Mouse (Mus musculus) neural tube, embryonic 13.5 days (tissue): ENCODE data around the gene Ajuba. TPM values are rescaled to one million over a fixed set of nuclear protein-coding genes. Genes with fewer than 3 reads are reported as not detected.

Experiments used
- ATAC-seq: fragments of 200-750 bp; cut with Nextera tagmentation; 2 replicates; pipeline ENCODE4 v1.8.0; 2017; ENCODE audit warnings: low read depth, mild to moderate bottlenecking, moderate TSS enrichment, moderate library complexity
- H3K27ac ChIP-seq: fragments of 300-500 bp; sonication (generic); replicated peaks from 2 replicates; pipeline ENCODE4 v1.5.1; 2015; ENCODE audit warnings: moderate library complexity, mild to moderate bottlenecking, inconsistent platforms
- H3K27me3 ChIP-seq: fragments of 300-500 bp; sonication (generic); 2 replicates; pipeline ENCODE4 v1.6.1; 2015; ENCODE audit warnings: mild to moderate bottlenecking, inconsistent platforms
- H3K36me3 ChIP-seq: fragments of 300-500 bp; sonication (generic); 2 replicates; pipeline ENCODE4 v1.6.1; 2015; ENCODE audit warnings: mild to moderate bottlenecking, inconsistent platforms
- H3K4me1 ChIP-seq: fragments of 300-500 bp; sonication (generic); replicated peaks from 2 replicates; pipeline ENCODE4 v1.6.1; 2015; ENCODE audit warnings: inconsistent platforms
- H3K4me2 ChIP-seq: fragments of 300-500 bp; sonication (generic); 2 replicates; pipeline ENCODE4 v1.6.1; 2015; ENCODE audit warnings: inconsistent platforms, mild to moderate bottlenecking, moderate library complexity
- H3K4me3 ChIP-seq: fragments of 300-500 bp; sonication (generic); 2 replicates; pipeline ENCODE4 v1.5.1; 2015; ENCODE audit warnings: mild to moderate bottlenecking, inconsistent platforms
- H3K9ac ChIP-seq: fragments of 300-500 bp; sonication (generic); 2 replicates; pipeline ENCODE4 v1.6.1; 2015; ENCODE audit warnings: moderate library complexity, mild to moderate bottlenecking, inconsistent platforms
- H3K9me3 ChIP-seq: fragments of 300-500 bp; sonication (generic); 2 replicates; pipeline ENCODE4 v1.6.1; 2016; ENCODE audit warnings: inconsistent platforms
- WGBS: fragments of 180-500 bp; shearing (Covaris S2); methylation state at CpG from one replicate; pipeline ENCODE4 v1.1.7; 2015; 5-methylcytosine and 5-hydroxymethylcytosine counted together
- polyA plus RNA-seq: library from polyadenylated mRNA; unstranded; fragments of >200 nt; fragmentation: Nextera tagmentation; extraction: Ambion mirVana; gene quantifications from 2 replicates; pipeline ENCODE4 v1.2.1, GENCODE M21; 2015

The Ajuba gene
- polyA plus RNA-seq, 1 experiment from 2014 or later, result 11.3 TPM

DNA sequence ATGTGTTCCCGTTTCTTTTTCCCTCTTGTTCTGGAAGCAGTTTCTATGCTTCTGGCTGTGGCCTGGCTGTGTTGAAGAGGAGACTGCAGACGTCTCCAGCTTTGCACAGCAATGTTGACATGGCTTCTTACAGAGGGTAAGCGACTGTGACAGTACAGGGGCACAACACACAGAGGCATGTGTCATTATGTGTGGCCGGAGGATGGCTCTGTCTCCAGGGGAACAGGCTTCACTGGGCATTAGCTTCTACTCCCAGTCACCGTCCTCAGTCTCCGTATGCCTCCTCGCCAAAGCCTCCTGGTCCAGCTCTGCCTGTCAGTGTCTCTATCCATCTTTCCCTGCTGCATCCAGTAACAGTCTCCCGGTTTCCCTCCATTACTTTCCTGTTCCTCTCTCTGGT lies 29.9 kb upstream of the Ajuba start:
- WGBS, result 41% methylated on average over 8 of the region's 8 CpGs

GRCm38 (mm10) chr14:54605752-54606321 lies 28.5 kb upstream of the Ajuba start, which contains the start of gene 4931414P19Rik:
TSS of gene 4931414P19Rik (minus strand) at chr14:54605993.
- ATAC-seq, result peak; percentile 19; the same call in 1 of the 2 replicates
- H3K36me3 ChIP-seq, result peaks cover 6% of the 10 kb centered on the region; the same call in 1 of the 2 replicates
- H3K27me3 ChIP-seq, result no peaks in the 10 kb centered on the region
- peaks cover 24% of the 10 kb centered on the region for H3K4me1 ChIP-seq
- 0% methylated on average over 39 of the region's 39 CpGs for WGBS
- H3K4me2 ChIP-seq, result peak within 1 kb of the TSS; percentile 61
- H3K9ac ChIP-seq, result peak within 1 kb of the TSS; percentile 67
- peak within 1 kb of the TSS; percentile 46 for H3K4me3 ChIP-seq
- no peaks in the 10 kb centered on the region for H3K9me3 ChIP-seq
- peak within 1 kb of the TSS; percentile 73 for H3K27ac ChIP-seq

More for the DNA sequence above, 29.9 kb upstream of the Ajuba start:
- Histone ChIP-seq H3K9ac (no peak overlapping the region), H3K36me3 (peaks cover 18% of the 10 kb centered on the region; the same call in 1 of the 2 replicates), H3K27ac (no peak overlapping the region), H3K4me3 (no peak overlapping the region), H3K4me1 (peaks cover 22% of the 10 kb centered on the region), H3K4me2 (no peak overlapping the region), H3K27me3 (no peaks in the 10 kb centered on the region), H3K9me3 (no peaks in the 10 kb centered on the region)
- no peak for ATAC-seq

DNA sequence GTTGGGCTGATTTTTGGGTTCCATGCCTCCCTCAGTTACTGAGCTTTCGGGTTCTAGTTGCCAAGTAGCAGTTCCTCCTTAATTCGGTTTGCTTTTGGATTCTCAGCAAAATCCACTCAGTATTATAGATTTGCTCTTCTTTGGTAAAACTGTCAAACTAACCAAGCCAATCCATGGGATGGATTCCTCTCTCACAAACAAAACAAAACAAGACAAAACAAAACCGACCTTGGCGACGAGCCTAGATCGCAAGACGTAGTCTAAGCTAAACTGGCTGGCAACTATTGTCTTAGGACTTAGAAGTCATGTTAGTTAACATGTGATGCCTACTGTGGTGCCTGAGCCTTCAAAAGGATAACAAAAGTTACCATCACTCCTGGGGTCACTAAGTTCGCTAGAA lies 26.3 kb upstream of the Ajuba start:
- Histone ChIP-seq H3K4me2 (peak overlapping the region; percentile 61), H3K27me3 (no peaks in the 10 kb centered on the region), H3K4me3 (peak overlapping the region; percentile 64), H3K9me3 (no peaks in the 10 kb centered on the region), H3K9ac (no peak overlapping the region), H3K36me3 (peaks cover 9% of the 10 kb centered on the region; the same call in 1 of the 2 replicates), H3K4me1 (peaks cover 24% of the 10 kb centered on the region), H3K27ac (peak overlapping the region; percentile 97)
- no peak for ATAC-seq
- 90% methylated on average over 8 of the region's 8 CpGs for WGBS

- under 1% methylated on average over 46 of the region's 46 CpGs for WGBS
- ATAC-seq, result peak; percentile 99
- Histone ChIP-seq H3K9me3 (no peaks in the 10 kb centered on the region), H3K9ac (peak overlapping the region; percentile 81), H3K4me1 (peaks cover 24% of the 10 kb centered on the region), H3K4me3 (peak overlapping the region; percentile 64), H3K27me3 (no peaks in the 10 kb centered on the region), H3K36me3 (peaks cover 9% of the 10 kb centered on the region; the same call in 1 of the 2 replicates), H3K27ac (peak overlapping the region; percentile 97), H3K4me2 (peak overlapping the region; percentile 61)
These were observed 25.8 kb upstream of the Ajuba start for GRCm38 (mm10) chr14:54603038-54603654.

- no peaks in the 10 kb centered on the region for H3K9me3 ChIP-seq
- H3K4me2 ChIP-seq, result peak overlapping the region; percentile 61
- peak overlapping the region; percentile 81 for H3K9ac ChIP-seq
- ATAC-seq, result peak; percentile 45
- no peaks in the 10 kb centered on the region for H3K27me3 ChIP-seq
- H3K27ac ChIP-seq, result peak overlapping the region; percentile 97
- peak overlapping the region; percentile 64 for H3K4me3 ChIP-seq
- peaks cover 9% of the 10 kb centered on the region; the same call in 1 of the 2 replicates for H3K36me3 ChIP-seq
- peaks cover 24% of the 10 kb centered on the region for H3K4me1 ChIP-seq
- 28% methylated on average over 4 of the region's 4 CpGs for WGBS
These were observed 25.3 kb upstream of the Ajuba start for GRCm38 (mm10) chr14:54602613-54603012.

GRCm38 (mm10) chr14:54601601-54602000 lies 24.2 kb upstream of the Ajuba start:
- H3K27ac ChIP-seq, result no peak overlapping the region

DNA sequence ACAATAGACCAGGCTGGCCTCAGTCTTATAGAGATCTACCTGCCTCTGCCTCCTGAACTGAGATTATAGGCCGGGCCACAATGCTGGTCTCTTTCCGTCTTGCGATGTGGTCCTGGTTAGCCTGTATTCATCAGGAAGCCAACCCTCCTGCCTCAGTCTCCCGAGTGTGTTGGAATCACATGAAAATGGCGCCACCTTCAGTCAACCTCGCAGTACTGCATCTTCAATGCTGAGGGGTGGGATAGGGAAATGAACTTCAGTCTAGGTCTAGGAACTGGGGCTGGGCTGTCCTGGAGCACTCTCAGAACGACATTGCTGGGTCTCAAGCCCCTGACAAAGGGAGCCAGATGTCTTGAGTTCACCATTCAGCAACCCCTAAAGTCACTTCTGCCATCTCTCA lies 19.7 kb upstream of the Ajuba start:
- Histone ChIP-seq H3K9ac (no peak overlapping the region), H3K4me1 (peaks cover 14% of the 10 kb centered on the region), H3K36me3 (peaks cover 31% of the 10 kb centered on the region), H3K4me3 (no peak overlapping the region), H3K27ac (no peak overlapping the region), H3K4me2 (no peak overlapping the region), H3K27me3 (no peaks in the 10 kb centered on the region), H3K9me3 (no peaks in the 10 kb centered on the region)
- 78% methylated on average over 7 of the region's 7 CpGs for WGBS
- no peak for ATAC-seq

More at GRCm38 (mm10) chr14:54601601-54602000, 24.2 kb upstream of the Ajuba start:
- H3K9me3 ChIP-seq, result no peaks in the 10 kb centered on the region
- H3K4me2 ChIP-seq, result no peak overlapping the region
- 82% methylated on average over 2 of the region's 2 CpGs for WGBS
- H3K9ac ChIP-seq, result no peak overlapping the region
- H3K4me3 ChIP-seq, result no peak overlapping the region
- ATAC-seq, result no peak
- peaks cover 14% of the 10 kb centered on the region; the same call in 1 of the 2 replicates for H3K36me3 ChIP-seq
- H3K4me1 ChIP-seq, result peaks cover 24% of the 10 kb centered on the region
- no peaks in the 10 kb centered on the region for H3K27me3 ChIP-seq

GRCm38 (mm10) chr14:54594631-54595414 lies 17.5 kb upstream of the Ajuba start:
- H3K27ac ChIP-seq, result peak overlapping the region; percentile 28; the same call in 1 of the 2 replicates
- H3K36me3 ChIP-seq, result peaks cover 38% of the 10 kb centered on the region
- ATAC-seq, result no peak
- H3K4me3 ChIP-seq, result no peak overlapping the region
- H3K9ac ChIP-seq, result no peak overlapping the region
- no peaks in the 10 kb centered on the region for H3K9me3 ChIP-seq
- 65% methylated on average over 28 of the region's 28 CpGs for WGBS
- H3K4me2 ChIP-seq, result no peak overlapping the region
- H3K4me1 ChIP-seq, result peaks cover 14% of the 10 kb centered on the region
- no peaks in the 10 kb centered on the region for H3K27me3 ChIP-seq

DNA sequence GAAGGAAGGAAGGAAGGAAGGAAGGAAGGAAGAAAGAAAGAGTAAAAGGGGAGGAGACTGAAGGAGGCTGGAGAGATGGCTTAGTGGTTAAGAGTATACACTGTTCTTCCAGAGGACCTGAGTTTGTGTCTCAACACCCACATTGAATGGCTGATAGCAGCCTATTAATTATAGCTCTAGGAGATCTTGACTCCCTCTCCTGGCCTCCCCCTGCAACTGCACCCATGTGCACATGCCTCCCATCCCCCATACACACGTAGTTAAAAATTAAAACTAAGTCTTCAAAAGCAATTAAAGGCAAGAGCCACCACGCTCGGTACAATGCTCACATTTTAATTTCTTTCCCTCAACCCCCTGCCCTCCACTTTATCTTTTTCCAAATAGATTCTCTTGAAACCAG lies 16.7 kb upstream of the Ajuba start:
- no peak for ATAC-seq
- peaks cover 14% of the 10 kb centered on the region for H3K4me1 ChIP-seq

DNA sequence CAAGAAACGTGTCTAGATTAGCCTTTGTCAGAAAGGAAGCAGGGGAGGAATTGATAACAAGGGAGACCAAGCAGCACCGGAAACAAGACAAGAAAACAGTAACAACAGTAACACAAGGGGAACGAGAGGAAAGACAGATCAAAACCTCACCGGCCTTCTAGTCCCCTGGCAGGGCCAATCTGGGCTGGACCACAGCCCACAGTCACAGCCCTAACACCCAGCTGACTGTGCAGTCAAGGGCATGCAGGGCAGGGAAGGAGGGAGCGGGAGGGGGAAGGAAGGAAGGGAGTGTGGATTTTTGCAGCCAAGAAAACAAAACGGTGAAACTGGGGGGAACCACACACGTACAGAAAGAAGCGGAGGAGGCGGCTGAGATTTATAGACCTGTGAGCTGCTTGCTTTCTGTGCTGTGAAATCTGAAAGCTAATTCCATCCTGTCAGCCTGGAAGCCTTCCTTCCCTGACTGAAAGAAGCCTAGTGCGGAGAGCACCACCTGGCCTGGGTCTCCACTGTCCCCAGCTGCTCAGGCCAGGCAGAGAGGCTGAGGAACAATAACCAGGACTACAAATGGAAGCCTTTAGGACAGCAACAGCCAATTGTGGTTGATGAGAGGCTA lies 15.1 kb upstream of the Ajuba start:
- peak overlapping the region; percentile 81 for H3K27ac ChIP-seq
- H3K4me1 ChIP-seq, result peaks cover 14% of the 10 kb centered on the region
- 0 out of 2 replicates have a peak overlapping the region, but pooled peaks have one; percentile 21 for H3K4me2 ChIP-seq
- ATAC-seq, result 0 out of 2 replicates have a peak, but pooled peaks have one; percentile 21
- 40% methylated on average over 10 of the region's 10 CpGs for WGBS
- H3K9me3 ChIP-seq, result no peaks in the 10 kb centered on the region
- H3K27me3 ChIP-seq, result no peaks in the 10 kb centered on the region
- H3K36me3 ChIP-seq, result peaks cover 28% of the 10 kb centered on the region
- H3K9ac ChIP-seq, result peak overlapping the region; percentile 52
- no peak overlapping the region for H3K4me3 ChIP-seq

More for the DNA sequence above, 16.7 kb upstream of the Ajuba start:
- no peak overlapping the region for H3K9ac ChIP-seq
- peaks cover 31% of the 10 kb centered on the region for H3K36me3 ChIP-seq
- no peak overlapping the region for H3K4me2 ChIP-seq
- no peaks in the 10 kb centered on the region for H3K9me3 ChIP-seq
- H3K27ac ChIP-seq, result no peak overlapping the region
- WGBS, result 91% methylated on average over 3 of the region's 3 CpGs
- no peaks in the 10 kb centered on the region for H3K27me3 ChIP-seq
- no peak overlapping the region for H3K4me3 ChIP-seq

DNA sequence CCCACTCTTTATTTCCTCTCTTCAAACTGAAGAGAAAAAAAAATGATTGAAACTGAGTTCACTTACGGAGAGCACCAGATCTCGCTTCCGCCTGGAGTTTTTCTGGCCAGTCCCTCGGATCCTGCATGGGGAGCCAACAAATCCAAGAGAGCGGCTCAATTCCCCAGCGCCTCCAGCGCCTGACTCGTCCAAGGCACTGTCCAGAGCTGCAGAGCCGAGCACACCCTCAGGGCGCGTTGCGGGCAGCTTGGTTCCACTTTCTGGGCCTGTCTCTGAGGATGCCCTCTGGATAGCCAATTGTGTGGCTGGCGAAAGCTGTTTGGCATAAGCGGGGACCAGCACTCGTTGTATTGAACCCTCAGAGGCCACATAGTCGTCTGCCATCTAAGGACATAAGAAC lies 13.7 kb upstream of the Ajuba start:
- Histone ChIP-seq H3K27me3 (no peaks in the 10 kb centered on the region), H3K4me1 (peaks cover 14% of the 10 kb centered on the region), H3K27ac (no peak overlapping the region), H3K9me3 (no peaks in the 10 kb centered on the region), H3K4me3 (no peak overlapping the region), H3K36me3 (peaks cover 24% of the 10 kb centered on the region), H3K9ac (no peak overlapping the region), H3K4me2 (no peak overlapping the region)
- no peak for ATAC-seq
- WGBS, result 92% methylated on average over 16 of the region's 16 CpGs
